Mouse (Mus musculus) heart, embryonic 12.5 days (tissue): Measurements from ENCODE around the gene Svbp. TPM values are rescaled to one million over a fixed set of nuclear protein-coding genes. Genes with fewer than 3 reads are reported as not detected.
A peak's percentile ranks its signal among the peaks of the same experiment; 100 is the strongest.

ENCODE experiments used
- ATAC-seq: fragments of 200-750 bp; cut with Nextera tagmentation; 2 replicates; pipeline ENCODE4 v1.8.0; 2017; ENCODE audit warnings: moderate TSS enrichment, moderate library complexity; ENCODE audit not compliant: insufficient number of reproducible peaks, low FRiP score
- H3K27ac ChIP-seq: fragments of 300-500 bp; sonication (generic); 2 replicates; pipeline ENCODE4 v1.5.1; 2016; ENCODE audit warnings: mild to moderate bottlenecking, moderate library complexity; ENCODE audit not compliant: poor library complexity, severe bottlenecking
- H3K27me3 ChIP-seq: fragments of 300-500 bp; sonication (generic); replicated peaks from 2 replicates; pipeline ENCODE4 v1.6.1; 2016; ENCODE audit warnings: mild to moderate bottlenecking, moderate library complexity
- H3K36me3 ChIP-seq: fragments of 300-500 bp; sonication (generic); 2 replicates; pipeline ENCODE4 v1.6.1; 2016; ENCODE audit warnings: mild to moderate bottlenecking, moderate library complexity
- H3K4me1 ChIP-seq: fragments of 300-500 bp; sonication (generic); replicated peaks from 2 replicates; pipeline ENCODE4 v1.6.1; 2016; ENCODE audit warnings: mild to moderate bottlenecking
- H3K4me2 ChIP-seq: fragments of 300-500 bp; sonication (generic); 2 replicates; pipeline ENCODE4 v1.6.1; 2016; ENCODE audit warnings: mild to moderate bottlenecking, moderate library complexity
- H3K4me3 ChIP-seq: fragments of 300-500 bp; sonication (generic); 2 replicates; pipeline ENCODE4 v1.5.1; 2016; ENCODE audit warnings: mild to moderate bottlenecking
- H3K9ac ChIP-seq: fragments of 300-500 bp; sonication (generic); 2 replicates; pipeline ENCODE4 v1.6.1; 2016; ENCODE audit warnings: mild to moderate bottlenecking, moderate library complexity
- H3K9me3 ChIP-seq: fragments of 300-500 bp; sonication (generic); replicated peaks from 2 replicates; pipeline ENCODE4 v1.6.1; 2016; ENCODE audit warnings: mild to moderate bottlenecking, moderate library complexity
- WGBS: fragments of 180-500 bp; shearing (Covaris S2); methylation state at CpG from one replicate; pipeline ENCODE4 v1.1.7; 2016; 5-methylcytosine and 5-hydroxymethylcytosine counted together
- polyA plus RNA-seq: library from polyadenylated mRNA; unstranded; fragments of >200 nt; fragmentation: Nextera tagmentation; extraction: Ambion mirVana; gene quantifications from 2 replicates; pipeline ENCODE4 v1.2.1, GENCODE M21; 2016

Svbp gene
- polyA plus RNA-seq, 1 experiment from 2014 or later = 127 TPM

GRCm38 (mm10) chr4:119226751-119227150, 31.6 kb downstream of the Svbp start:
- H3K4me1 ChIP-seq = 0 out of 2 replicates have a peak, but pooled peaks cover 5% of the 10 kb centered on the region
- no peak overlapping the region for H3K4me2 ChIP-seq
- peaks cover 56% of the 10 kb centered on the region for H3K36me3 ChIP-seq
- ATAC-seq = no peak
- H3K27me3 ChIP-seq = no peaks in the 10 kb centered on the region
- no peak overlapping the region for H3K4me3 ChIP-seq
- WGBS = 90% methylated on average over 11 of the region's 11 CpGs
- H3K27ac ChIP-seq = no peak overlapping the region
- no peak overlapping the region for H3K9ac ChIP-seq
- no peaks in the 10 kb centered on the region for H3K9me3 ChIP-seq

GRCm38 (mm10) chr4:119232410-119233255, 37.5 kb downstream of the Svbp start, which contains the start of the genes AU022252 and P3h1:
Gene AU022252, minus strand, starts transcription at chr4:119232712.
Gene P3h1, plus strand, starts transcription at chr4:119232915.
- ATAC-seq = peak; percentile 97
- peaks cover 29% of the 10 kb centered on the region for H3K36me3 ChIP-seq
- H3K4me1 ChIP-seq = peaks cover 10% of the 10 kb centered on the region
- no peaks in the 10 kb centered on the region for H3K27me3 ChIP-seq
- no peaks in the 10 kb centered on the region for H3K9me3 ChIP-seq
- H3K9ac ChIP-seq = peak within 1 kb of the TSS; percentile 88
- H3K4me3 ChIP-seq = peak within 1 kb of the TSS; percentile 91
- WGBS = under 1% methylated on average over 71 of the region's 71 CpGs
- peak within 1 kb of the TSS; percentile 91 for H3K4me2 ChIP-seq
- peak within 1 kb of the TSS; percentile 56; the same call in 1 of the 2 replicates for H3K27ac ChIP-seq

DNA sequence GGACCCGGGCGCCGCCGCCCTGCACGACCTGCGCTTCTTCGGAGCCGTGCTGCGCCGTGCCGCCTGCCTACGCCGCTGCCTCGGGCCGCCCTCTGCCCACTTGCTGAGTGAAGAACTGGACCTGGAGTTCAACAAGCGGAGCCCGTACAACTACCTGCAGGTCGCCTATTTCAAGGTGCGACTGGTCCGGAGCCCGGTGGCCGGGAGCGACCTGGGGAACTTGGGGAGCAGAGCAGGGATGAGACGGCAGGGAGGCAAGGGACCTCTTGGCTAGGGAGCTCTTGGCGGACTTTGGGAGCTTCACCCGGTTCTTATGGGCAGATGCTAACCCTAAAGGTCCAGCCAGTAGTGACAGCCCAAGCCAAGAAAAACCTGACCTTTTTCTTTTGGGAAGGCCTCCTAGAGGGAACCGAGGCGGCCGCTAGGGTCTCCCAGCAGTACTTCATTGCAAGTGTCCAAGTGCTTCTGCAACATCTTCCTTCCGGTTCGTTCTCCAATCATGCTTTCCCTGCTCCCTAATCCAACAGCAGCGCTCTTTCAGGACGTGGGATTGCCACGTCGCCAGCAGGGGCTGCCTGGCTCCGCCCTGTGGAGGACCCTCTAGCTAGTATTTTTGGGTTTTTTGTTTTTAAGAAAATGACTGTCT, 38.3 kb downstream of the Svbp start:
- no peak; the same call in 1 of the 2 replicates for ATAC-seq
- 0% methylated on average over 36 of the region's 36 CpGs for WGBS
- Histone ChIP-seq H3K4me3 (peak overlapping the region; percentile 91), H3K36me3 (peaks cover 27% of the 10 kb centered on the region), H3K9ac (peak overlapping the region; percentile 88), H3K27me3 (no peaks in the 10 kb centered on the region), H3K4me1 (peaks cover 10% of the 10 kb centered on the region), H3K9me3 (no peaks in the 10 kb centered on the region), H3K4me2 (peak overlapping the region; percentile 91), H3K27ac (peak overlapping the region; percentile 56; the same call in 1 of the 2 replicates)

GRCm38 (mm10) chr4:119234348-119234747, 39.2 kb downstream of the Svbp start:
- WGBS = 59% methylated on average over 3 of the region's 3 CpGs
- Histone ChIP-seq H3K4me2 (peak overlapping the region; percentile 91), H3K9ac (peak overlapping the region; percentile 88), H3K9me3 (no peaks in the 10 kb centered on the region), H3K27me3 (no peaks in the 10 kb centered on the region), H3K4me3 (peak overlapping the region; percentile 91), H3K36me3 (peaks cover 25% of the 10 kb centered on the region), H3K27ac (no peak overlapping the region), H3K4me1 (peaks cover 10% of the 10 kb centered on the region)
- ATAC-seq = no peak

DNA sequence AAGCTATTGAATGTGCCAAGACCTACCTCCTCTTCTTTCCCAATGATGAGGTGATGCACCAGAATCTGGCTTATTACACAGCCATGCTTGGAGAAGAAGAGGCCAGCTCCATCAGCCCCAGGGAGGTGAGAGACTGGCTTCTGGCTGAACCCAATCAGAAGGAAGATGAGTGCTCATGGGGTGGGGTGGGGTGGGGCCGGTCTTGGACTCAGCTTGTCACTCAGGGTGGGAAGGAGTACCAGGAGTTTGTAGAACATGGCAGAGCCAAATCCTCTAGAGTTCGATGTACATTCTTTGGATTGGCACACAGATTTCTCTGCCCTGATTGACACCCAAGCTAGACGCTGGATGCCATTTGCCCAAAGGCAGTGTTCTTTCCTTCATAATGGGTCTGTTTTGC, 43.6 kb downstream of the Svbp start:
- no peak overlapping the region for H3K27ac ChIP-seq

GRCm38 (mm10) chr4:119239181-119239682, 44.1 kb downstream of the Svbp start:
- Histone ChIP-seq H3K4me1 (peaks cover 5% of the 10 kb centered on the region), H3K27ac (no peak overlapping the region; the same call in 1 of the 2 replicates), H3K27me3 (no peaks in the 10 kb centered on the region), H3K9ac (no peak overlapping the region), H3K9me3 (no peaks in the 10 kb centered on the region), H3K36me3 (peaks cover 70% of the 10 kb centered on the region), H3K4me3 (no peak overlapping the region), H3K4me2 (no peak overlapping the region)
- ATAC-seq = peak; percentile 22; the same call in 1 of the 2 replicates
- 46% methylated on average over 12 of the region's 12 CpGs for WGBS

More for the DNA sequence above, 43.6 kb downstream of the Svbp start:
- Histone ChIP-seq H3K36me3 (peaks cover 64% of the 10 kb centered on the region), H3K9ac (no peak overlapping the region), H3K4me2 (no peak overlapping the region), H3K4me1 (peaks cover 5% of the 10 kb centered on the region), H3K9me3 (no peaks in the 10 kb centered on the region), H3K27me3 (no peaks in the 10 kb centered on the region), H3K4me3 (no peak overlapping the region)
- WGBS = 69% methylated on average over 3 of the region's 3 CpGs
- no peak for ATAC-seq

GRCm38 (mm10) chr4:119241664-119242063, 46.6 kb downstream of the Svbp start:
- Histone ChIP-seq H3K27me3 (no peaks in the 10 kb centered on the region), H3K36me3 (peaks cover 85% of the 10 kb centered on the region), H3K9ac (no peak overlapping the region), H3K27ac (no peak overlapping the region), H3K4me3 (no peak overlapping the region), H3K9me3 (no peaks in the 10 kb centered on the region), H3K4me2 (no peak overlapping the region), H3K4me1 (peaks cover 11% of the 10 kb centered on the region)
- WGBS = 77% methylated on average over 14 of the region's 14 CpGs
- no peak for ATAC-seq

DNA sequence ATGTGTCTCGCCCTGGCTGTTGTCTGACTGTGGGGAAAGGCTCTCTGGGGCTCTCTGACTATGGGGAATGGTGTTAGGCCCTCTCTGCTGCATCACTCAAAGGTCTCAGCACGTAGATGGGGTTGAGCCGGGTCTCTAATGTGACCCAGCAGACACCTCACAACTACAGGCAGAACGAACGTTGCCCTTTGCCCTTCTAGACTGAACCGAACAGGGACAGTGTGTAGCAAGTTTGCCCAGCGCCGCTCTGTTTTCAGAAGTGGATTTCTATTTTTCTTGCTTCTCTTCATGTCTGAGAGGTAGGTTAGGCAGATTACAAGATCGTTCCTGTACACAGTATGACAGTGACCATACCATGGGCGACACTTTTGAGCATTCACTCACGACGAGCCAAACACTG, 47.5 kb downstream of the Svbp start:
- H3K27me3 ChIP-seq = no peaks in the 10 kb centered on the region
- no peak for ATAC-seq
- H3K4me3 ChIP-seq = no peak overlapping the region
- peaks cover 15% of the 10 kb centered on the region for H3K4me1 ChIP-seq
- H3K9ac ChIP-seq = no peak overlapping the region
- WGBS = 87% methylated on average over 12 of the region's 12 CpGs
- H3K27ac ChIP-seq = no peak overlapping the region
- H3K9me3 ChIP-seq = no peaks in the 10 kb centered on the region
- H3K4me2 ChIP-seq = no peak overlapping the region
- peaks cover 81% of the 10 kb centered on the region for H3K36me3 ChIP-seq

DNA sequence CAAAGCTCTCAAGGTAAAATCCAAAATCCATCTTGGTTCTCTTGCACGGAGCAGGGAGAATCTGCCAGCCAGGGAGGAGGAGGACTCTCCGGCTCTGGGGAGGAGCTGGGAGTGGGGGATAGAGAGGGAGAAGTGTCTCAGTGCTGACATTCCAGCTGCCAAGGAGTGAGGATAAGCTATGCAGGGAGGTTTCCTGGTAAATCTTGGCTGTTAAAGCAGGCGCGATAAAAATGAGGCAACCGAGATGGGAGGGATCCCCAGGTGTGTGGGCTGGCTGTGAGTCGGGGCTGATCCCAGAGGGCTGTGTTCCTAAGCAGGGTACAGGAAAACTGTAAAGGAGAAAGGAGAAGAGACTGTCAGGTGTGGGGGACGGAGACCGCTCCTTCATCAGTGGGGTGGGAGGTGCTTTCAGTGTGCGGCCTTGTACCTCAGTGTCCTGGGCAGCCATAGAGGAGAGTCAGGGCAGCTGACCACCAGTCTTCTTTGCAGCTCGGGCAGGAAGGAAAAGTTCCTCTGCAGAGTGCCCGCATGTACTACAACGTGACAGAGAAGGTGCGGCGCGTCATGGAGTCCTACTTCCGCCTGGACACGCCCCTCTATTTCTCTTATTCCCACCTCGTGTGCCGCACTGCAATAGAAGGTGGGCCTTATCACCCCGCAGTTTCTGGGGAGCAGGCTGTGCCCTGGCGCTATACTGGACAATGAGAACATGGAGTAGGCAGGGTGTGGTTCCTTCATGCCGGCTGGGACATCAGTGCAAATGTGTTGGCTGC, 49.5 kb downstream of the Svbp start:
- H3K9ac ChIP-seq = no peak overlapping the region
- ATAC-seq = no peak
- no peaks in the 10 kb centered on the region for H3K9me3 ChIP-seq
- H3K4me2 ChIP-seq = no peak overlapping the region
- H3K27me3 ChIP-seq = no peaks in the 10 kb centered on the region
- H3K4me3 ChIP-seq = no peak overlapping the region
- peaks cover 81% of the 10 kb centered on the region for H3K36me3 ChIP-seq
- H3K27ac ChIP-seq = 0 out of 2 replicates have a peak overlapping the region, but pooled peaks have one; percentile 14
- peaks cover 16% of the 10 kb centered on the region for H3K4me1 ChIP-seq
- 69% methylated on average over 22 of the region's 22 CpGs for WGBS

DNA sequence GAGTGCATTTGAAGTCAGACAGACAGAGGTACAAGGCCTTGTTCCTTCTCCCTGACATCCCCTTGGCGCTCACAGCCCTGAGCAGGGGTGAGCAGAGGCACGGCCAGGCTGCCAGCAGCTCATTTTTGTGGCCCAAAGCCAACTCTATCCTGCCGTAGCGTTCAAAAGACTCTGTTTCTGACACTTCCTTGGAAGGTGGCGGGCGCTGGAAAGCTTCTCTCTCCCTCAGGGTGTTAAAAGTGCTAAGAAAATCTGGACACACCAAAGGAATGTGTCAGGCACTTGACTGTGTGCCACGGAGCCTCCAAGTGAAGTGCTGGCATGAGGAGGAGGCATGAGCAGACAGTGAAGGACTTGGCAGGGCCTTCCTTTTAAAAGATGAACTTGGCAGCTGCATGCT, 50.5 kb downstream of the Svbp start:
- Histone ChIP-seq H3K4me2 (no peak overlapping the region), H3K27ac (peak overlapping the region; percentile 14; the same call in 1 of the 2 replicates), H3K4me3 (no peak overlapping the region), H3K4me1 (peaks cover 16% of the 10 kb centered on the region), H3K27me3 (no peaks in the 10 kb centered on the region), H3K9ac (no peak overlapping the region), H3K9me3 (no peaks in the 10 kb centered on the region), H3K36me3 (peaks cover 75% of the 10 kb centered on the region)
- 59% methylated on average over 7 of the region's 7 CpGs for WGBS
- ATAC-seq = no peak
